Mouse (Mus musculus) adipocyte (in vitro differentiated cells): ENCODE measurements at regions not wholly inside any gene's neighbourhood (a gene's known extent, or its start where the extent isn't known, plus 50 kb on each side); places are given as distances from the start of the nearest gene placed in this dataset.

ENCODE experiments used
- DNase-seq: peaks from one replicate; pipeline ENCODE4 v3.0.0-alpha.2; 2016; ENCODE audit warnings: low spot score

DNA sequence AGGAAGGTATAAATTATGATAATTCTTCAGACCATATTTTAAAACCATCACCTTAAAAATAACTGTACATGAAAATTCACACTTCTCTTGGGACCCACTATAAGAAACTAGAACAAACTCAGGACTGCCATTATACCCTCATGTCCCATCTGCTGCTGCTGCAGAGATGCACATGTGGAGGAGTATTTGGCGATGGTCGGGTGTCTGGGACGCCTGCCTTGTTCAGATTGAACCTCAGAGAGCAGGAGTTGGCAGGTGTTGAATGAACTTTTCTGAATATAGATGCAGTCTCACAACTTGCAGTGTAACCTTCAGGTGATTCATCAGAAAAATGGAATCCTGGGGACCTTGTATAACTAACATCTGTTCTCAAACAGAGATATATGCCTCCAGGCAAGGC lies 1338.0 kb downstream of the Slc22a22 start:
- DNase-seq, result no peak

DNA sequence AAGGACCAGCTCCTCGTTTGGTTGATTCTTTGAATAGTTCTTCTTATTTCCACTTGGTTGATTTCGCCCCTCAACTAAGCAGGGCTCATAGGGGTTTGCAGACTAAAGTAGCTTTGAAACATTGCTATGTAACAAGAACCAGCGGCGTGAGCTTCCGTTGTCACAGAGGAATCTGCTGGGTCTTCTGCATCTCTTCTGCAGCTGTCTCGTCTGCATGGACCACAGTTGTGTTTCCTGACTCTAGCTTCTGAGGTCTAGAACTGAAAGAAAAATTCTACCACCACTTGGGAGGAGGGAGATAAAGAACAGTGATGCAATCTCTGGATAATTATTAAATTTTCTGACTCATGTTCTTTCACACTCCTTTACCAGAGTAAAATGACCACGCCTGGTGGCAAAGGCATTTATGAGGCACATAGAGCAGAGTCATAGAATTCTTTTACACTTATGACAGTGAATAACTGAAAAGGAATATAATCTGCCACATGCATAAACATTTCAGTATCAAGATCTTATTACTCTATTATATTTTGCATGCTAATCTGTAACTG lies 1340.9 kb downstream of the Slc22a22 start:
- no peak for DNase-seq

DNA sequence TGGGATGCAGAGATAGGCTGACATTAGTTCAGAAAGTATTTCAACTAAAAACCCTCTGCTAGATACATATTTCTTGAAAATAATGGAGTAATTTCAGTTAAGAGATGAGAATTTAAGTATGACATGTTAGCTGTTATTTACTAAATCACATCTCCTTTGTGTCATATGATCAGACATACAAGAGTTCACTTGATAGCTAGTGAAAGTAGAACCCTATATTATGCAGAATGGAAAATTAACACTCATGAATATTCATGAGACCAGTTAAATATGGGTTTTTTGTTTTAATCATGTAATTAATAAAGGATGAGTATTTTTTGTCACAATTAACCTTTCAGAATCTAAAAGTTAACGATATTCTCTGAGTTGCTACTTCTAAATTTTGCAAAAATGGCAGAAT lies 1349.4 kb downstream of the Slc22a22 start:
- no peak for DNase-seq

DNA sequence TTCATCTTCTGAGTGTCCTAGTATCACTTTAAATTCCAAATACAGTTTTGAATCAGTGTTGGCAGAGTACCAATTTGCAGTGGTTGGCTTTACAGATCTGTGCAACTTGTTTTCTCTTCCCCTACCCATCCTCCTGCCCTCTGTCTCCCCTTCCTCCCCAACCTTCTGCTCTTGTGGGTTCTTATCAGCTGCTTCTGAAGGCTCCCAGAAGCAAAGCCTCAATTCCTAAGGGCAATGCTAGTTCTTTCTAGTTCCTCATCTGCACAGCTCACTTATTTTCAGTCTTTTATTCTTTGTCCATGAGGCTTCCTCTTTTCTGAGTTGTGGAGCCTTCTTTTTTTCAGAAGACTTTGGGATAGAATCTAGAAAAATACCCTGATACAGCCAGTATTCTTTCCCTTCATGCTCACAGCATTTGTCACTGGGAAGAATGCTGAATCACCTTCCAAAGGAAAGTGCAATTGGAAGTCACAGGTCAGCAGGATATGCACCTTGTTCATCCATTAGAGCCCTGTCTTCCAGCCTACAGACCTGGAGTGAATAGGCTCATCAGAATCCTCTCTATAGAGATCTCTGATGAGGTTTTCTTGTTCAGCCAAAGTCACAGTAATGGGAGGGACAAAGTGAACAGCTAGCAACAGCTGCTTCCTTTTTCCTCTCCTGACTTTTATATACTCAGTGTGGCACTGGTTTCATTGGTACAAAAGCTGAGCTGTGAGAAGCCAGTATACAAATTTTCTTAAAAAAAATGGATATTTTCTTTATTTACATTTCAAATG lies 1357.9 kb downstream of the Slc22a22 start:
- DNase-seq, result no peak

DNA sequence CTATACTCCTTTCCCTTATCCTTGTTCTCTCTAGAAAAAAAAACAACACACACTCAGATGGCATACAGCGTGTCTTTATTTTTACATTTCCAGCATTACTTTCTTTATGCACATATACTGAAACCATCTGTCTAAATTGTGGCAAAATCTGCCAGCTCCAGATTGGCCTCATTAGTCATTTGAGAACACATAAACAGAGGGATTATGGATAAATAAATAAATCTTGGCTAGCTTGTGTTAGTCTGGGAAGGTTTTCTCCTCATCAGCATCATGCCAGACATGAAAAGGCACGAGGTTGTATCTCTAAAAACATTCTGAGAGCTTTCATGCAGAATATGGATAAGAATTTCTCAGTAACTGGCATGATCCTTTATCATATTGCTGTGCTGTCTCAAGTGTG lies 1369.1 kb downstream of the Slc22a22 start:
- DNase-seq, result no peak

DNA sequence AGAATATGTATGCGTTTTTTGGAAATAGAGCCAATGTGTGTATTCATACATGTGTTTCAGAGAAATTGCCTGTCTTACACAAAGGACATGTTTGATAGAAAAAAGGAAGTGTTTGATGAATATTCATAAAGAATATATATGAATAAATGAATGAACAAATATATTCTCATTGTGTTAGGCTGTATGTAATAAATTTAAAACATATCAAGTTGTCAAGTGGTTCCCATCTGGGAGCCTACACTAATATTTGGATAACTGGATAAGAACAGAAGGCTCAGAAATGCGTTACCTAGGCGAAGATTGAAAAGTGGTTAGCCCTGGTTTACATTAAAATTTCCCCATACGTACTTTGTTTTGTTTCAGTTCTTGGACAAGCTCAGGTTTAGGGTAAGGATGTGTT lies 1369.7 kb downstream of the Slc22a22 start:
- no peak for DNase-seq

DNA sequence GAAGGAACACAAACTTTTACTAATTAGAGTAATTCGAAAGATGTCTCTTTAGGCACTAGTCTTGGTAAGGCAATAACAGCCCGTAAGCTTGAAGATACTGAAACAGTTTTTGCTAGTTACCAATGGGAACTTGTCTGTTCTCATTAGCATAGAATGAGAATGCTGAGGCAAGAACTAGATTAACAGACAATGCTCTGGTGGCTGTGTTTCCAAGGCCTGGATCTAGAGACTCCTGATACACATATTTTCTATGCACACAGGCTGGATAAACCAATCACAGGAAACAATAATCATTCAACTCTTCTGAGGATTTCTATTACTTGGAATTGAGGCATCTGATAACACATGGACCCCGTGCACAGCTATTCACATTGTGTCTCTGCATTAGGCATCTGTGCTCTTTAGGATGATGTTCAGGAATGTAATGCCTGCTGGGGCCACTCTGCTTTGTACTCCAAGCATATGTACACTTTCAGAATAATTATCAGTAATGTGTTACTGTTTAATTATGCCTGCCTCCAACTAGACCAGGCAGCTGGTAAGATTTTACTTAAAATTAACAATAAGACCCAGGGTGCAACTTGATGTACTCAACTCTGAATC lies 1377.2 kb downstream of the Slc22a22 start:
- no peak for DNase-seq

DNA sequence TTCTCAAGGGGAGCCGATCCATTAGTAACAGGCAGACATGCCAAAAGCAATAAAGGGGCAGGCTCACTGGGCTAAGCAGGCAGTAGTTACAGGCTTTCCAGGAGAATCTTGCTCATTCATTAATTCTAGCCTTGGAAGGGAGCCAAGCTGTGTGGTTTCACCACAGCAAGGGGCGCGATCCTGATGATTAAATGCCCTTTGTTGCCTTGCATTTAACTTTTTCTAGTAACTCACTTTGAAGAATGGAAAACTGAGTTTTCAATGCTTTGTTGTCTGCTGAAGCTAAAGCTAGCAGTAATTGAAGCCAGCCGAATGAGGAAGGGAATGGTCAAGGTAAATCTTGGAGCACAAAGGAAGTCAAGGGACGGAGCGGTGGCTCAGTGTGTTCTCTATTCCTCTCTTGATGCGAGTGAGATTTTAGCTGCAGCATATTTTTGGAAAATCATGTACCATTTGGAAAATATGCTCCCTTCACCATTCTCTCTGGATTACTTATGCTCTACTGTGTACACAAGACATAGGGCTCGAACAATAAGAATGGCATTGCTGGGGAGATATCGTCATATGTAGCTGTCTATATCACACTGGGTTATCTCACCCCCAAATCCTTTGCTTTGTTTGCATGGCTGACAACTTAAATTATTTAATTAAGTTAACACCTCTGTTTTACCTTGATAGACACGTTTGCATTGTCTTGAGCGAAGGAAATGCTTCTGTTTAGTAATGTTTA lies 1399.4 kb downstream of the Slc22a22 start:
- peak; percentile 28 for DNase-seq

DNA sequence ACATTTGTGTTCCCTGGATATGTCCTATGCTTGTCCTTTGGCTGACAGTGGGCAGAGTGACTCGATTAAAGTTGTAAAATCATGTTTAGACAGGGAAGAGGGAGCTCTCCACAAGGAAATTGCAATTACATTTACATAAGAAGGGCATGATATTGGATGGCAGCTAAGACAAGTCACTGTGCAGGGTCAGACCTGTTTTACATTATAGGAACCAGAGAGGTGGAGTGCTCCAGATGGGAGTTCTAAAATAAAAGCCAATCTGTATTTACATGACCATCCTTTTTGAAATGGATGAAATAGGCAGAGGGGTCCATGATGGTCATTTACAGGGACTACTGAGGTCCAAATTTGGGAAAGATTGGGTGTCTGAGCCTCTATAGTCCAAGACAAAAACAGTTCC lies 1400.3 kb downstream of the Slc22a22 start:
- no peak for DNase-seq

DNA sequence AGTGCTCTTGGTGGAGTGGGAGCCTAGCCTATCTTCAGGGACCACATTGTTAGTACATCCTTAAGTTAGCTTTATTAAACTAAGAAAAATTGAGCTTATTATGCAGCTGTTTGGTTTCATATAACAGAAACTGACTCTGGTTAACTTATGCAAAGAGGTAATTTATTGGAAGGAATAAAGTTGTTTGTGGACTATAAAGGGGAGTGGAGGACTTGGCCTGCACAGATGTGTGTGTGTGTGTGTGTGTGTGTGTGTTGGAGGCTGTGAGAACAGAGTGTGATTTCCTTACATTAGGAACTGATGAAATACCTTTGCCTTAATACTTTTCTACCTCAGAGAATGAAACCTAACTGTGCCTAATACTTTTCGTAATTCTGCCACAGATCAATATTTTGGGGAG lies 1400.7 kb downstream of the Slc22a22 start:
- DNase-seq, result no peak

DNA sequence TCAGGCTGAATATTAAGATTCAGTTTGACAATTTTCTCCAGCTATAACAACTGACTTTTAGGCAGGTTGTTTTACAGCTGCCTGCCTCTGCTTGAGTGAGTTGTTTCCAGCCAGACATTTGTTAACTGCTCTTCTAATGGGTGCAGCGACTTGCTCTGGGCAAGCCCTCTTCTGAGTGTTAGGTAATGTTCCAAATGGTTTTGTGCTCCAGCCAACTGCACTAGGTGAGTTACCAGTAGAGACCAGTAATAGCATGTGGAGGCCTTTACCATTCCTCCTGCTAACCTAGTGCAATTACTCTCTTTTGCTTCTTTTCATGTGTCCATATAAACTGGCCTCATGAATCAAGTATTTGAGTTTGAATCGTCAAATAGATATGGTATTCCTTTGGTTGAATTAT lies 1407.9 kb downstream of the Slc22a22 start:
- DNase-seq, result no peak

DNA sequence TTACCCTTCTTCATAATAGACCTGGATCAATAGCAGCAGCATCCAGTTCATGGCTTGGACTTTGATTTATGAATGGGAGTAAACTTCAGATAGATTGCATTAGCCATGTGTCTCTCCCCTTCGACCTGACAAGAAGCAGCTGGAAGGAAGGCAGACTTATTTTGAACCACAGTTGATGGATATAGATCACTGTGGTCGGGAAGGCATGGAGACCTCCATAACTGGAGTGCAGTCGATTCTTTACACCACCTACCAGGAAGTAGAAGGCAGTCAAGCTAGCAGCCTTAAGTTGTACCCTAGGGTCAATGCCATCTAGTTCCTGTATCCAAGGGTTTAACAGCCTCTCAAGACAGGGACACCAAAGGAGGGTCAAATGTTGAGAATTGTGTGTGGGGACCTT lies 1410.2 kb downstream of the Slc22a22 start:
- DNase-seq, result no peak

DNA sequence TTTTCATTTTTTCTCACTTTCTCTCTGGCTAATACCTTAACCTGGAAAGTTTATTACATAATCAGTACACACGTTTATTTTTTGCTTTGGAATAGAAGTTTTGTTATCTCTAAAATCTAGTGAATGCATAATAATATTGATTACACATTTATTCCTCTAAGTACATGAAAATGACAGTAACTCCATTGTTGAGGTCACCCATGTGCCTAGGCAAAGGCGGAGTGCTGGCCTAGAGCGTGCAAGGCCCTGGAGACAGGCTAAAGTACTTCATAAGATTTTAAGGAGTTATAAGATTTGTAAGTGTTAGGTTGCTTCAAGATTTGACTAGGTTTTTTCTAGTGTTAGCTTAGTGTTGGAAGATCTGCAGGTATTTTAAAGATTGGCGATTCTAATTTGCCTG lies 1410.9 kb downstream of the Slc22a22 start:
- no peak for DNase-seq

DNA sequence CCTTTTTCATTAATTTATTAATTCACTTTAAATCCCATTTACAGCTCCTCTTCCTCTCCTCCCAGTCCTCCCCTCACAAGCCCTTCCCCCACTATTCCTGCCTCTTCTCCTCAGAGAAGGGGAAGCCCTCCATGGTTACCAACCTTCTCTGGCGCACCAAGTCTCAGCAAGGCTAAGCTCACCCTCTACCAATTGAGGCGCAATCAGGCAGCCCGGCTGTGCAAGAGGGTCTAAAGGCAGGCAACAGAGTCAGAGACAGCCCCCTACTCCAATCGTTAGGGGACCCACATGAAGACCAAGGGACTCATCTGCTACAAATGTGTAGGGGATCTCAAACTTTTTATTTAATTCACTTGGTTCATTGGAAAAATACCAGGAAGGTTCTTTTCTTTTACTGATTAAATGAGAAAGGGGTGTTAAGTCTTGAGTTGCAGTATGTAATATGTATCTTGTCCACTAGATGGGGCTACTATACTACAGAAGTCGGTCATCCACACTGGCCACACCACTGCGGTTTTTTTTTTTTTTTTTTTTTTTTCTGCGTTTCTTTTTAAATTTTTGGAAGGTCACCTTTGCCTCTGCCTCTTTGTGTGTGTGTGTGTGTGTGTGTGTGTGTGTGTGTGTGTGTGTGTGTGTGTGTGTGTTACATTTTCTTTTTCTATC lies 1411.4 kb downstream of the Slc22a22 start:
- DNase-seq, result peak; percentile 72

DNA sequence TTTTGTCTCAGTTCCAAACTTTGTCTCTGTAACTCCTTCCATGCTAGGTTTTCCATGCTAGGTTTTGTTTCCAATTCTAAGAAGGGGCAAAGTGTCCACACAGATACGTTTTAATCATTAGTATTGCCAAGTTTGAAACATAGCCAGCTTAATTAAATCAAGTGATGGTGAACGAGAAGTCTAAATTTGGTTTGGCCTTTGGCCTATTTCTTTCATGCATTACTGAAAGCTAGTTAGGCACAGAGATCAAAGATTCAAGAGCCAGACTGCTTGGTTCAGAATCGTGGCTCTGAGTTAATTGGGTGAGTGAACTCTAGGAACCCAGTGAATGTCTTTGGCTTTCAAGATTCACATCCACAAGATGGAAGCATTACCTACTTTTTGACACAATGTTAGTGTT lies 1414.8 kb downstream of the Slc22a22 start:
- DNase-seq, result no peak

DNA sequence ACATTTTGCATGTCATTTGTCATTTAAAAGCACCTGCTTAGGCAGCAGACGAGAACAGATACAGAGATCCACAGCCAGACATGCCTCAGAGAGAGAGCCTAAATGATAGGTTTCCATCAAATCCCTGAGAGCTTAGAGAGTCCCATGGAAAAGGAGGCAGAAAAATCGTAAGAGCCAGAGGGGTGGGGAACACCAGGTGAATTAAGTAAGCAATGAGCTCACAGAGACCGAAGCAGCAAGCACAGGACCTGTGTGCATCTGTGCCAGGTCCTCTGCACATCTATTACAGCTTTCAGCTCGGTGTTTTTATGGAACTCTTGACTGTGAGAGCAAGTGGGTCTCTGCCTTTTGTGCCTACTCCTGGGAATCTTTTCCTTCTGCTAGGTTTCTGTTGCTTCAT lies 1416.1 kb downstream of the Slc22a22 start:
- DNase-seq, result no peak

DNA sequence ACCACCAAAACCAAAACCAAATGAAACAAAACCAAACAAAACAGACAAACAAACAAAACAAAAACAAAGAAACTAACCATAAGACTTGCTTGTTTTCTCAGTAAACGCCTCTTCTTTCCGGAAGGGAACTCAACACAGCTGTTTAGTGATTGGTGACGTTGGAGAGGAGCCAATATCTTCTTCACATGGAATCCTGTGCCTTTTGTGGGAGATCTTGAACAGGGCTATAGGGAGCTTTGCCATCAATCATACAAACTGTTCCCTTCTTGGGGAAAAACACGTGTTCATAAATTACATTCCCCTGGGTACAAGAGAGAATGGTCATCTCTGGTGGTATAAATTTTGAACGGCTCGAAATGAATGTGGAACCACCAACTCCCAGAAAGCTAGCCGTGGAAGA lies 1426.7 kb downstream of the Slc22a22 start:
- DNase-seq, result no peak

DNA sequence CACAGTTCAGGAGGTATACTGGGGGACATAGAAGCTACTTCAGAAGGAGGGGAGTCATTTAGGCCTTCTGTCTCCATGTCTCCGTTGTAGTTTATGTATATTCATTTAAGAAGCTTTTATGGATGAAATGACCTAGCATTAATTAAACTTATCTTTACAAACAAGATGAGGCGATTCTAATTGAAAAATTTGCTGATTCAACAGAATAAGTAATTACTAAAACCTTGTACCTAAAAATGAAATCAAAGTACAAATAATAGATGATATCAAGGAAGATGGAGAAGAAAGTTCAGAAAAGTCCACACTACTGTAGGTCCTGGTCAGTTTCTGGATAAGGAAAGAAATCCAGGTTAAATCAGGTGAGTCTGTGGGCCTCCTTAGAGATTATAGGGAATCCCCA lies 1429.6 kb downstream of the Slc22a22 start:
- DNase-seq, result no peak

DNA sequence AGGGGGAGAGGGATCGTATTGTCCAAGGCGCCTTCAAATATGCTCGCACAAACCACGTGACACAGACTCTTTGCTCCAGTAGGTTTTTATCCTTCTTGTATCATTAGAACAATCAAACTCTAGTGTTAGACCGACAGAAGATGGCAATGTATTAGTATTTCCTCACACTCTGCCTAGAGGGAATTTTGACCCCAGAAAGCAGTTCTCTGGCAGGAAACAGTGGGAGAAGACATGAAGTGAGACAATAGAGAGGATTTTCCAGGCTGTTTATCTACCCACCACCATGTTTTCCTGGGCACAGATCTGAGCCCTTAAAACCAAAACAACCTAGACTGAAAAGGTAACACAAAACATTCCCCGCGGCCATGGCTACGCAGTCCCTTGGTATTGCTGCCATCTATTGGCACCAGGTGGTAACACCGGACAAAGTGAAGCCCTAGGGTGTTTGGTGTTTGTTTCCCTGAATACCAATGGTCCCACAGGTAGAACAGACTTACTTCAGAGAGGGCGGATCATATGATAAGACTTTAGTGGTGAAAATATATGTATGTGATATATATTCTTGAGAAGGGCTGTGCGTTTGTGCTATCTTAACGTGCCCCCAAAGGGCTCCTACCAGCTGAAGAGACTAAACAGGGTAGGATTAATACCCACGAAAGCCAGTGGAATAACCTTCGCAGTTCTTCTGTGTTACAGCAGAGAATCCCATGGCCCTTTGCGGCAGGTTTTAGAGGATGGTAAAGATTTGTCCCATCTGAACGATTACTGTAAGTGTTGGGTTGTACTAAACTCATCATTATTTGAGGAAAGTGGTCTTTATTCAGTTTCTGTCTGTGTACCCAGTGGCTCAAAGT lies 1430.5 kb downstream of the Slc22a22 start:
- DNase-seq, result peak; percentile 64

DNA sequence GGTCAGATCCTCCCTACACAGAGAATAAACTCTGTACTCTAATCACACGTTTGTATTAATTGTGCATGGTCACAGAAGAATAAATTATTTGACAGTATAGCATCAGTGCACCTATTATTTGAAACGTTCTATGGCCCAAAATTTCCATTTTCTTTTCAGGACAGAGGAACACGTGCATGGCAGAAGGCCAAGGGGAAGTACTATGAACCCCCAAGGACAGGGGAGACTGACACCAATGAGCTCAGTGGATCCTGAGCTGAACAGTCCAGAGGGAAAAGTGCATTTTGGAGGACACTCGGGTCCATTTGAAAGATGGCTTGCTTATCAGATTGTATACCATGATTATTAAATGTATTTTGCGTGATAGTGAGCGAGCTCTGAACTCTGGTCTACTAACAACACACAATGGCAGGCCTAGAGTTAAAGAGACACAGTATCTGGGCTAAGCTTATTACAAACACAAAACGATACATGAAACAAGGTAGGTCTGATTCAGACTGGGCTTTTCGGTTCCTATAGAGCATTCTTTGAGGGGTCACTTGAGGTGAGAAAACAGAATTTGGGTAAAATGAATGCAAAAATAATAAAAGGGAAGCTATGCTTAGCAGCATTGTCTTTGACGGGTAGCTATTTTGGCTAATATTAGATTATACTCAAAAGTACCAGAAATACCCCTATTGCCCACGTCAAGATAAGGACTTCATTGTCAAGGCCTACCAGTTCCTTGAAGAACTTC lies 1431.7 kb downstream of the Slc22a22 start:
- DNase-seq, result no peak

DNA sequence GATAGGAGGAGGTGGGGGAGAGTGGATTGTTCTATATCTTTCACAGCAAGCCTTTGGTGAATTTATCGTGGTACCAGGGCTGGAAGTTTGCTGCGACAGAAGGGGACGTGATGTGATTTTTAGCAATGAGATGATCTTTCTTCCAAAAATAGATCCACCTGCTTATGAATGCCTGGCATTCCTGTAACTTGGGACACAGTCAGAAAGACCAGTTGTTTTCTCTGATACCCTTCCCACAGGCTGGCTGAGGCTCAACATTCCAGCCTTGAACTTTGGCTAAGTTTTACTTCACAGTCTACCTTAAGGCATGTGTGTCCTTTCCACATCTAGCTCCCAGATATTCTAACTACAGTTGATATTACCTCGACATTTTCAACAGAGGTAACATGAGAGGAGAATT lies 1434.1 kb downstream of the Slc22a22 start:
- DNase-seq, result no peak
